Mouse (Mus musculus) testis, adult 2 months (tissue): Measurements from ENCODE around the gene Rsf1.

ENCODE experiments used
- CTCF ChIP-seq: fragments of 200-500 bp; IDR thresholded peaks from 2 replicates; pipeline ENCODE4 v1.5.1; 2012; ENCODE audit warnings: low read depth, mild to moderate bottlenecking, inconsistent platforms, low read length, moderate library complexity; ENCODE audit not compliant: control insufficient read depth, insufficient read depth, insufficient replicate concordance
- POLR2A ChIP-seq: fragments of 200-500 bp; IDR thresholded peaks from 2 replicates; pipeline ENCODE4 v1.6.1; 2012; ENCODE audit warnings: low read depth, mild to moderate bottlenecking, inconsistent platforms, low read length, moderate library complexity; ENCODE audit not compliant: control insufficient read depth

DNA sequence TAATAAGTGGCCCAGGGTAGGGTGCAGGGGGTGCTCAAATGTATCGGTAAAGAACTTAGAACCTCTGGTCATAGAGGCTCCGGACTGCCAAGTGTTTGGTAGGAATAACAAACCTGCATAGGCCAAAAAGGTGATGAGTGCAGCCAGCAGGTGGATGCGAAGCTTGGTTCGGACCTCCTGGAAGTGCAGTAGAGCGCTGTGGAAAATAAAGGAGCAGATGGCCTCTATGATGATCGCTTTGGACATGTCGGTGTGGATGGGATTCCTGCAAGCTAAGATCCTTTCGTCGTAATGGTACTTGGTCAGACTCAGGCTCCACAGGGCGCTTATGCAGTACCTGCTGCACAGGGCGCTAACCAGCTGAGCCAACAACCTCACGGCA lies 157.6 kb downstream of the Rsf1 start:
- no peak for TF ChIP-seq CTCF
- TF ChIP-seq POLR2A = no peak
